Mouse (Mus musculus): ENCODE measurements at regions not wholly inside any gene's neighbourhood (a gene's known extent, or its start where the extent isn't known, plus 50 kb on each side); places are given as distances from the start of the nearest gene placed in this dataset.

GRCm38 (mm10) chr6:17157270-17157669 lies 92.3 kb downstream of the Tes start:
- no peak for DNase-seq (ENCODE audit: low spot score in 2 of 2)

GRCm38 (mm10) chr6:17169971-17170781 lies 105.2 kb downstream of the Tes start:
- DNase-seq (ENCODE audit: low spot score in 2 of 2) = peak; percentile 34 to 55

- DNase-seq (ENCODE audit: low spot score in 2 of 2) = peak in 1 of 2 experiments; percentile 13
Measured at GRCm38 (mm10) chr6:17170782-17171272, 105.9 kb downstream of the Tes start.

GRCm38 (mm10) chr6:17171273-17172011 lies 106.5 kb downstream of the Tes start:
- DNase-seq (ENCODE audit: low spot score in 2 of 2) = peak; percentile 32 to 44

- no peak for DNase-seq (ENCODE audit: low spot score in 2 of 2)
Measured at GRCm38 (mm10) chr6:17172050-17172449, 107.1 kb downstream of the Tes start.

- no peak for DNase-seq (ENCODE audit: low spot score in 2 of 2)
Measured at GRCm38 (mm10) chr6:17177153-17177552, 103.8 kb upstream of the Cav2 start.

GRCm38 (mm10) chr6:17179476-17179875 lies 101.5 kb upstream of the Cav2 start:
- DNase-seq (ENCODE audit: low spot score in 2 of 2) = no peak

GRCm38 (mm10) chr6:17186604-17187003 lies 94.4 kb upstream of the Cav2 start:
- no peak for DNase-seq (ENCODE audit: low spot score in 2 of 2)

- DNase-seq (ENCODE audit: low spot score in 2 of 2) = no peak
Measured at GRCm38 (mm10) chr6:17187106-17187505, 93.9 kb upstream of the Cav2 start.

GRCm38 (mm10) chr6:17195538-17195937 lies 85.4 kb upstream of the Cav2 start:
- DNase-seq (ENCODE audit: low spot score in 2 of 2) = no peak

- DNase-seq (ENCODE audit: low spot score in 2 of 2) = no peak
Measured at GRCm38 (mm10) chr6:17197728-17198397, 83.1 kb upstream of the Cav2 start.

GRCm38 (mm10) chr6:17198876-17199275 lies 82.1 kb upstream of the Cav2 start:
- no peak for DNase-seq (ENCODE audit: low spot score in 2 of 2)

GRCm38 (mm10) chr6:17201916-17202636 lies 78.9 kb upstream of the Cav2 start:
- no peak for DNase-seq (ENCODE audit: low spot score in 2 of 2)

- DNase-seq (ENCODE audit: low spot score in 2 of 2) = no peak
Measured at GRCm38 (mm10) chr6:17203302-17203701, 77.7 kb upstream of the Cav2 start.

- no peak for DNase-seq (ENCODE audit: low spot score in 2 of 2)
Measured at GRCm38 (mm10) chr6:17203900-17204686, 76.9 kb upstream of the Cav2 start.

GRCm38 (mm10) chr6:17206932-17207331 lies 74.1 kb upstream of the Cav2 start:
- DNase-seq (ENCODE audit: low spot score in 2 of 2) = no peak

GRCm38 (mm10) chr6:17209792-17210191 lies 71.2 kb upstream of the Cav2 start:
- no peak for DNase-seq (ENCODE audit: low spot score in 2 of 2)

GRCm38 (mm10) chr6:17211346-17211745 lies 69.6 kb upstream of the Cav2 start:
- no peak for DNase-seq (ENCODE audit: low spot score in 2 of 2)

GRCm38 (mm10) chr6:17214774-17215173 lies 66.2 kb upstream of the Cav2 start:
- DNase-seq (ENCODE audit: low spot score in 2 of 2) = no peak

GRCm38 (mm10) chr6:17216442-17216841 lies 64.5 kb upstream of the Cav2 start:
- no peak for DNase-seq (ENCODE audit: low spot score in 2 of 2)

GRCm38 (mm10) chr6:17223744-17224143 lies 57.2 kb upstream of the Cav2 start:
- no peak for DNase-seq (ENCODE audit: low spot score in 2 of 2)

Measured in frontal cortex, postnatal 10 days (tissue).